Mouse (Mus musculus) cerebral cortex, adult 2 months (tissue): ENCODE results near the gene Lamb1.

ENCODE experiments used
- WGBS: fragments of 180-500 bp; shearing (Covaris S2); methylation state at CpG from one replicate; pipeline ENCODE4 v1.1.7; 2018; 5-methylcytosine and 5-hydroxymethylcytosine counted together

Lamb1 gene

GRCm38 (mm10) chr12:31252259-31252658 is 12.8 kb upstream of the Lamb1 start:
- 78% methylated on average over 4 of the region's 4 CpGs for WGBS

DNA sequence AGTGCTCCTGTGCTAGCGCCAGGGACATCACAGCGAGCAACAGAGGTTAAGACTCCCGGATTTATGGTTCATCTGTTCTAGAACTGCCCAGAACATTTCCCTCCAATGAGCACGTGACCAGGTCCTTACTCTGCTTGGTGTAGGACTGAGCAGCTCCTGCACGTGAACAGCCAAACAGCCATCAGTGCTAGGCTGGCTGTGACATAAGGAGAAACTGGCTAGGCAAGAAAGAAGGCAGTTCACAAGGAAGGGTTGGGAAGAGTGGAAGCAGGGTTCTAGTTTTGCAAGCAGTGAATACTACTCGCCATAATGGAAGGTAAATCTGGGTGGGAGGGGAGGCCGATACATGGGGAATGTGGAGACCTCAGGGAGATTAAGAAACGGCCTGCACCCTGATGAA is 10.1 kb upstream of the Lamb1 start:
- 96% methylated on average over 8 of the region's 8 CpGs for WGBS

DNA sequence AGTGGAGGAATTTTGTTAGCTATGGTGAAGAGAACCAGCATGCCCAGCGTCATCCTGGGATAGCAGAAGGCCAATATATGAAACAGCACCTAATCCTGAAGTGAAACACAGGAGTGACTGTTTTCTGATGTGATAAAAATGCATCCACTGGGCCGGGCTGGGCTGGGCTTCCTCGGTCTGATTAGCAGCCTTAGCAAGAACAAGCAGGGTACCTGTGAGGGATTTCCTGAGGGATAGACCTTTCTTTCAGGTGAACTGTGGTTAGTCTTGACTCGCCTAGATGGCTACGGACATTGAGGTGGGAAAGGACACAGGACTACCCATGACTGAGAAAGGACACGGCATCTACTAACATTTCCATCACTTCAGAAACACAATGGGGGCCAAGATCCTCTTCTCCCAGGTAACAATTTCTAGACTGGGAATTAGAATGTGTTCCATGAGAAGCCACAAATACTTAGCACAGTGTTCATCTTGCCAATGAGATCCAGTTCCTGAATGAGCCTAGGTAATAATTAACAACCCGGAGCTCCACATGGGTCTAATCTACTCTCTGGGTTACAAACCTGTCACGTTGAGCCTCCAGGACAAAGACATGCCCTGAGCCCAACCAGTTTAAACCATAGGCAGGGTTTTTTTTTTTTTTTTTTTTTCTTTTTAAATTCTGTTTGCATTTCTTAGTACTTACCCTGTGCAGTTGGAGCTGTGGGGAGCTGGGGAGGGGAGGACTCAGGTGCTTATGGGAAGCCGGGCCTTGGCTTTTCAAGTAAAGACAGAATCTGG is 8.7 kb upstream of the Lamb1 start:
- WGBS, result 93% methylated on average over 9 of the region's 9 CpGs

GRCm38 (mm10) chr12:31261882-31262281 is 3.2 kb upstream of the Lamb1 start:
- WGBS, result 97% methylated on average over 3 of the region's 3 CpGs

GRCm38 (mm10) chr12:31263921-31264320 is 1.1 kb upstream of the Lamb1 start:
- 60% methylated on average over 7 of the region's 7 CpGs for WGBS

DNA sequence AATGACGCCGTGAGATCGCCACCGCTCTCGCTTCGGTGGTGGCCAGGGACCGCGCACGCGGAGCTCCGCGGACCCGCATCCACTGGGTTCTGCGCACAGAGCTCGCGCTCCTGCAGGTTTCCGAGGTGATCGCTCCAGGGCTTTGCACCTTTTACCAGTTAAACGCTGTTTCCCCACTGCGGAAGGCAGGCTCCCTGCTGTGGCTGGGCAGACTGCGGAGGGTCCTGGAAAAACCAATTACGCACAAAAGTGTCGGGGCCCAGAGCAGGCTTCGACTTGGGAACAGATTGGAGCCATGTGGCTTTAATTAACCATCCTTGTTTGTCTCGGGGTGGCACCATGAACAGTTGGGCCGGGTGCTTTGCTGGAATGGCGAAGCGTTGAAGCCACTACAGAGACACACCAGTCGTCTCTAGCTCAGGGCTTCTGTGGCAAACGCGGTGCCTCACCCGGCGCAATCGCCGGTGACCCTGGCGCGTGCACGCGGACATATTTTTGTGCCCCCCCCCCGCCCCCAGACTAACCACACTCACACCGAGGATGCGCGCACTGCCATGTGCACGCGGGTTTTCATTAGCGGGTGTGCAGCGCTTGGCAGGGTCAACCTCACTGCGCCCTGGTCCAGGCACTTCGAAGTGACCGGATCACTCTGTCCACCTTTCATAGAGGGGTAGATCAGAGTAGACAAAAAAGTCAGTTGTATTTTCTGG is 843 bp downstream of the Lamb1 start:
- under 1% methylated on average over 50 of the region's 50 CpGs for WGBS

DNA sequence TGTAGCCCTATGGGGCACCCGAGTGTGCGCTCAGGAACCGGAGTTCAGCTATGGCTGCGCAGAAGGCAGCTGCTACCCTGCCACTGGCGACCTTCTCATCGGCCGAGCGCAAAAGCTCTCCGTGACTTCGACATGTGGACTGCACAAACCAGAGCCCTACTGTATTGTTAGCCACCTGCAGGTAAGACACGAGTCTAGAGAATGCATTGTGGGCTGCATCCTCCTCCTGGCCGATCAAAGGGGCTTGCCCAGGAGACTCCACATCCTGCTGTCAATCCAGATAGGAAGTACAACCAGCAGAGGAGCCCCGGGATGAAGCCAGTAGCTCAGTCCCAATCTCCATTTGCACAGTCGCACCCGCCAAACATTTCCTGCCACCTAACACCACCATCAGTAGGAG is 1.7 kb downstream of the Lamb1 start:
- 17% methylated on average over 15 of the region's 15 CpGs for WGBS

DNA sequence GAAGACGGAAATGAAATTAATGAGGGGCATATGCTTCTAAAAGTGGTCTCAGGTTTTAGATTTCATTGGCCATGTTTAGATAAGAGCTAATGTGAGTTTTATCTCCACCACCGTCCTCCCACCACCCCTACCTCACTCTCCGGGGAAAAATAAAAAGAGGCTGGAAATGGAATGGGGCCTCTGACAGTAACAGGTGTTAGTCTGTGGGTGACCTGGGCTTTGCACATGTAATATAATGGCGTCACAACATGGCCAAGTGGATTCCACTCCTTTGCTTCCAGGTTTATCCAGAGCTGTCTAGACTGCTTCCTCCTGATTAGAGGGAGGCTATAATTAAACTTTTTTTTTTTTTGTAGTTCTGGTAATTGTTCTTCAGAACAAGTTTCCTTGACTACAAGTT is 2.3 kb downstream of the Lamb1 start:
- WGBS, result 57% methylated on average over 4 of the region's 4 CpGs

DNA sequence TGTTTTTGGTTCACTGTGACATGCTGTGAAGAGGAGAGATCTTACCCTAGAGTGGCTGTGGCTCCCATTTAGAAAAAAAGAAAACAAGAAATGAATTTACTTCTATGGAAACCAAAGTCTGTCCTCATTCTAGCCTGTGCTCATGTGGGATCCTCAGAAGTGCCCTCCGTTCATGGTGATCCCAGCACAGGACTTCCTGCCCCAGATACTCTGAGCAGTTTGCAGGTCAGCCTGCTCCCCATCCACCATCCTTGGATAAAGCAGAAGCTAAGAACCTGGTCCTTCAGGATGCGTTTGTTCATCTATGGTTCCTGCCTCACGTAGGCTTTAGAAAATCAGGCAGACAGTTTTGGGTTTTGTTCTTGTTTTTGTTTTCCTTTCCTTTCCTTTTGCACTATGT is 3.3 kb downstream of the Lamb1 start:
- WGBS, result 53% methylated on average over 3 of the region's 3 CpGs

- WGBS, result 80% methylated on average over 12 of the region's 12 CpGs
These were observed 4.1 kb downstream of the Lamb1 start for GRCm38 (mm10) chr12:31269020-31269597.

GRCm38 (mm10) chr12:31270361-31270760 is 5.3 kb downstream of the Lamb1 start:
- 95% methylated on average over 10 of the region's 10 CpGs for WGBS

DNA sequence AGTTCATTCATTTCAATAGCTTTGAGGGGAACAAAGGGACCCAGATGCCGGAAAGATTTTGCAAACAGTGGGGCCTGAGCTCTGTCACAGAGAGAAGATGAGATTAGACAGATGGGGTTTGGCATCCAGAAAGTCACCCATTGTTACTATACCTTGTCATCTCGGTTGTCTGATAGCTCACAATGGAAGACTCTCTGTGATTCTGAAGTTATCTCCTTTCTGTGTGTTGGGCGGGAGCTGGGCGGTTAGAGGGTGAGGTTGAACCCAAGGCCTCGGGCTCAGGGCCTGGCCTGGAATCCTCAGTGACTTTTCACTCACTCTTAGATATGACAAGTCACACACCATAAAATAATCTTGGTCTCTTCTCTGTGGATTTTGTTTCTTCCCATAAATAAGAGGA is 5.7 kb downstream of the Lamb1 start:
- WGBS, result 91% methylated on average over 5 of the region's 5 CpGs

- WGBS, result 61% methylated on average over 16 of the region's 16 CpGs
These were observed 6.5 kb downstream of the Lamb1 start for GRCm38 (mm10) chr12:31271361-31272011.

DNA sequence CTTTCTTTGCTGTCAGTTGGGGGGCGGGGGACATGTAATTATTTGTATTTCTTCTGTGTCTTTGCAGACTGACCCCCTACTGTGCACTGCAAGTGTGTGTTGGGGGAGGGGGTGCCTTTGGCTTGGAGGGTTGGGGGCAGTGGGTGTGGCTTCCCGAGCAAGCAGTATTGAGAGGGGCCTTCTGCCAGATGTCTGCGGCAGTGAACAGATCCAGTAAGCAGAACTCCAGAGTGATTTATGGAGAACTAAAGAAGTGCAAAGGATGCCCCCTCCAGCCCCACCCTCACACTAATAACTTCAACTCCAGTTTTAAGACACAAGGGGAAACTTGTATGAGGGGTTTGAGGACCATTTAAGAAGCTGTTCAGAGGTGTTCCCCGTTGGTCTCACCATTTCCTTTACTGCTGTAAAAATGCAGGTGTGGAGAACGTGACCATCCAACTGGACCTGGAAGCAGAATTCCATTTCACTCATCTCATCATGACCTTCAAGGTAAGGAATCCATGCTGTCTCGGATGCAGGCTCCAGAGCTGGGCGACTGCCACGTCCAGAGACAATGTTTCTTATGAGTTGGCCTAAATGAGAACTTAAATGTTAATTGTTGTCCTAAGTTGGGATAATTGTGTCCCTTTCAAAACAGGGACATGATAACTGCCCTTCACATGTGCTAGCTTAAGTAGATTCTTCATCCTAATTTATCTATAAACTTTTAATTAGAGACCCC is 7.1 kb downstream of the Lamb1 start:
- WGBS, result 68% methylated on average over 8 of the region's 8 CpGs

GRCm38 (mm10) chr12:31272846-31273245 is 7.8 kb downstream of the Lamb1 start:
- WGBS, result 68% methylated on average over 2 of the region's 2 CpGs

DNA sequence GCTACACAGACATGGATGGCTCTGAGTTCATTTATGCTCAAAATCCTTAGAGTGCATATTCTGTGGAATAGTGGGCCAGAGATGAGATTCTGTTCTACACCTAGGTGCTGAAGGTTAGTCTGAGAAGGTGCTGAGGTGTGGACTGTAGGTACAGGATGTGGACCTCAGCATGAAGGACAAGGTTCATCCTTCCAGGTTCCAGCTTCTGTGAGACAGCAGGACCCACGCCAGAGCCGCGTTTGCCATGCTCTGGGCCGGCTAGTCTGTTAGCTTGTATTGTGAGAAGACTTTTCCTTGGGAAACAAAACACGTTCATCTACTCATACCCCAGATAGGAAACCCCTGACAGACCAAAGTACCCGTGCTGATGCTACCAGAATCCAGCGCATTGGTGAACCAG is 8.6 kb downstream of the Lamb1 start:
- WGBS, result 96% methylated on average over 7 of the region's 7 CpGs

DNA sequence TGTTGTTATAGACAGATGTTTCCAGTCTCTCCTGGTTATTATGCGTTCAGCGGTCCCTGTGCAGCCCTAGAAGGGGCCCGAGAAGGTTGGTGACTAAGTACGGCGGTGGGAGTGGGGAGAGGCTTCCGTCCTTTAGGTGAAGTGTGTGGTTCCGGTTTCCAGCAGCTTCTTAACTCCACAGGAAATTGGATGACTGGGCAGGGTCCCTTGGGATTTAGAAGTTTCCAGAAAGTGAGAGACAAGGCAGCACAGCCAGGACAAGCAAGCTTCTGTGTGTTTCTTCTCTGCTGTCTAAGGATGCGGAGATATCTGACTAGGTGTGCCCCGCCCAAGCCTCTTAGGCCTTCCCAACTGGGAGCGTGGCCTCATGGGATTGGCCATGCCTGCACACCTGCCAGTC is 10.4 kb downstream of the Lamb1 start:
- WGBS, result 87% methylated on average over 10 of the region's 10 CpGs

DNA sequence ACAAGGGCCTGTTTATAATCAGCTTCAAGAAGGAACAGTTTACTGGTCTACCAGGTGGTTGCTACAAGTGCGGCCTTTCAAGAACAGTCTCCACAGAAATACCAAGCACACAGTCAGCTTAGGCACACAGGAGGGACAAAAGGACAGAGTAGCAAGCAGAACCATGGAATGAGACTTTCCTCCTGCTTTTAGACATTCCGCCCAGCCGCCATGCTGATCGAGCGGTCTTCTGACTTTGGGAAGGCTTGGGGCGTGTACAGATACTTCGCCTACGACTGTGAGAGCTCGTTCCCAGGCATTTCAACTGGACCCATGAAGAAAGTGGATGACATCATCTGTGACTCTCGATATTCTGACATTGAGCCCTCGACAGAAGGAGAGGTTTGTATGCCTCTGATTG is 13.2 kb downstream of the Lamb1 start:
- WGBS, result 89% methylated on average over 11 of the region's 11 CpGs

- WGBS, result 88% methylated on average over 7 of the region's 7 CpGs
These were observed 15.3 kb downstream of the Lamb1 start for GRCm38 (mm10) chr12:31280318-31280717.

DNA sequence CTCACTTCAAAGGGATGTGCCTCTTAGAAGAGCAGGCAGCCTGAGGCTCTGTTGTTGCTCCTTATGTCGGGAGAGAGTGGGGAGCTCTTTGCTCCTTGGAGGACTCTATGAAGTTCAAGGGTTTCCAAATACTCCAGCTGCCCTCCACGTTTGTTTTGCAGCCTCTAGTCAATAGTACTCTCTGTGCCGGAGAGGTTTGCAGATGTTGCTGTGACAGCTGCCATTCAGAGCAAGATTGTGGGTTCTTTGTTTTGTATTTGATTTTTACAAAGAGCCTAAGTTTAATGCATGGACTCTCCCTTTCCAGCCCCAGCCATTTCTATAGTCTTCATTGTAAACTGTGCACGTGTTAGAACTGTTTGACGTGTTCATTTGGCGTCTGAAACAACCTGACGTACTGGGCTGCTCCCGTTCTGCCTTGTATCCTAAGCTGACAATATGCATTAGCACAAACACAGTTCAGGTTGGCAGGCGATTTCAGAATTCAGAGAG is 16.1 kb downstream of the Lamb1 start:
- 72% methylated on average over 9 of the region's 9 CpGs for WGBS

DNA sequence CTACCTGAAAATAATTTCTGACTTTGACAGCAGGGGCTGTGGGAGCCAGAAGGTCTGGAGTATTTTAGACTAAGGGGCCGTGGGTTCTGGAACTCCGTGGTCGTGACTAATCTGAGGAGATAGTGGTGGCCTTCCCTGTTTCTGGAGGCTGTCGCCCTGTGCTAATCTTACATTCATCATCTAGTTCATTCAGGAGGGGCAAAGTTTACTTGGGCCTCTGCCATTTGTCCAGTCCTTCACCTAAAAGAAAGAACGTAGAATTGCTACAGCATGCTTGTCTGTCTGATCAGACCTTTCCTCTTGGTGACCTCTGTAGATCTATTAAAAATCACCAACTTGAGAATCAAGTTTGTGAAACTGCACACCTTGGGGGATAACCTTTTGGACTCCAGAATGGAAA is 17.2 kb downstream of the Lamb1 start:
- 91% methylated on average over 5 of the region's 5 CpGs for WGBS

GRCm38 (mm10) chr12:31283131-31283530 is 18.1 kb downstream of the Lamb1 start:
- WGBS, result 79% methylated on average over 4 of the region's 4 CpGs
